Mouse (Mus musculus): Measurements from ENCODE around the gene Vmn1r206. TPM values are rescaled to one million over a fixed set of nuclear protein-coding genes. Genes with fewer than 3 reads are reported as not detected.
"Not testable (repeated sequence)": the region's sequence is repeated elsewhere in the genome, so short reads cannot be mapped to it uniquely, and the experiment has no call there.

The Vmn1r206 gene
- total RNA-seq (2015; ENCODE audit: low replicate concordance), result not detected in 2 replicates
- not detected in 2 replicates for total RNA-seq (2017; ENCODE audit: low replicate concordance)

DNA sequence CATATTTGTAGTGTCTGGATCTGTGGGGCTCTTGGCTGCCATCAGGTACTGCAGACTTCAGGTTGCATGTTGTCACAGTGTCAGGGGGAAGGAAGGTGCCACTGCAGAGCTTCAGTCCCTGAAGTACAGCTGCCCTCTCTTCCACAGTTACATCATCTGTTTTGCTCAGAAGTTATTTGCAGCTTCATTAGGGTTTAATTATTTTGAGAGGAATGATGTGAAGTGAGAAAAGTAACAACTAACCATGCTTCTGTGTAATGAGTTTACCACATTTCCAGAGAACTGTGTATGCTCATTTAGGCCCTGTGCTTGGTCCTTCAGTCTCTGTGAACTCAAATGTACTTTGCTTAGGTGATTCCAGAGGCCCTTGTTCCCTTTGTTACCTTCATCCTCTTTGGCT lies at the start of gene Vmn1r206:
TSS of gene Vmn1r206 (minus strand) at position 101 of the 400 bp plus-strand sequence.
- not testable (repeated sequence) for ATAC-seq (replicated peaks; ENCODE audit: low FRiP score, poor library complexity, severe bottlenecking)

DNA sequence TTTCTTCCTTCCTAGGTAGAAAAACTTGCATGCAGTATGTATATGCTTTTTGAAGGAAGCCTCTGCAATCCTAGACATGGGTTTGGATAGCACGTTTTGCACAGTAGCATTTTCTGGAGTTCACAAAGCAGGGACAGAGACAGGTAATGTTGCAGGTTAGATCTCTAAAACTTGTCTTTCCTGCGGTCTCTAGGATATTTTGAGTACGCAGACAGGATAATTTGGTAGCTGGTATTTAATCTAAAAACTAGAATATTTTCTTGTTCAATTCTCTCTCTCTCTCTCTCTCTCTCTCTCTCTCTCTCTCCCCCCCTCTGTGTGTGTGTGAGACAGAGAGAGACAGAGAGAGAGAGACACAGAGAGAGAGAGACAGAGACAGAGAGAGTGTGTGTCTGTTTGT lies 31.2 kb downstream of the Vmn1r206 start, which contains the start of gene Vmn1r205:
TSS of gene Vmn1r205 (minus strand) at position 101 of the 400 bp plus-strand sequence.
- no peak for ATAC-seq (replicated peaks; ENCODE audit: low FRiP score, poor library complexity, severe bottlenecking)

DNA sequence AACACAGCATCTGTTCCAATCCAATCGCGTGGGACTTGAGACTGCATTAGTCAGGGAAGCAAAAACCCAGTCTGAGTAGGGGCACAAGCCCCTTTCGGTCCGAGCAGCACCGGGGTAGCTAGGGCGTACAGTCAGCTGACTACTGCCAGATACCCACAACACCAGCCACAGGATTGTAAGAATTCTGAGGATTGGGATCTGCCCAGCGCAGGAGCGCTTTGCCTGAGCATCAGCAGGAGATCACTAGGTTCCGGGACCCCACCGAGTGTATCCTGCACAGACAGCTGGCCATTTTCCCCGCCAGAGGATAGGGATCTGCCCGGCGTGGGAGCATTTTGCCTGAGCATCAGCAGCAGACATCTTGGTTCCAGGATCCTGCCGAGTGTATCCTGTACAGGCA lies 40.7 kb downstream of the Vmn1r206 start:
- ATAC-seq (replicated peaks; ENCODE audit: low FRiP score, poor library complexity, severe bottlenecking), result not testable (repeated sequence)

DNA sequence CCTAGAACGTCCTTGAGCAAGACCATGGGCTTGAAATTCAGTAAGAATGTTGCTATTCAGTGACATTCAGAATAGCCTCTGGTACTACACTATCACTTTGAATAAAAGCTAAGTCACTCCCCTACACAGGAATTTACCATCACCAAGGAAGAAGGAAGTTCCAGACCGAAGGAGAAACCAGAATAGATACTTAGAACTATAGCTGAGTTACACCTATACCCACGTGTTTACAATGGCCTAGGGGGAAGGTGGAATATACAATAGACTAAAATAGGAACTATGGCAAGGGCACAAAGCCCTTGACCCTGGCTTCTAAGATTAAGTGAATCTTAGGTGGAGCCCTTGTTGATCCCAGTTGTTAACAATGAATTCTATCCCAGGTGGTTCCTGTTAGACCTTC lies 49.1 kb downstream of the Vmn1r206 start:
- not testable (repeated sequence) for ATAC-seq (replicated peaks; ENCODE audit: low FRiP score, poor library complexity, severe bottlenecking)

Other genes with a start within 250 kb of the Vmn1r206 start
- not detected in 2 replicates for gene Vmn1r199, start 244.4 kb downstream of the Vmn1r206 start, total RNA-seq (2015; ENCODE audit: low replicate concordance)
- gene Vmn1r199, start 244.4 kb downstream of the Vmn1r206 start, total RNA-seq (2017; ENCODE audit: low replicate concordance), result not detected in 2 replicates
- not detected in 2 replicates for gene Vmn1r200, start 233.9 kb downstream of the Vmn1r206 start, total RNA-seq (2015; ENCODE audit: low replicate concordance)
- not detected in 2 replicates for gene Vmn1r200, start 233.9 kb downstream of the Vmn1r206 start, total RNA-seq (2017; ENCODE audit: low replicate concordance)
- not detected in 2 replicates for gene Vmn1r201, start 152.3 kb downstream of the Vmn1r206 start, total RNA-seq (2015; ENCODE audit: low replicate concordance)
- not detected in 2 replicates for gene Vmn1r201, start 152.3 kb downstream of the Vmn1r206 start, total RNA-seq (2017; ENCODE audit: low replicate concordance)
- gene Vmn1r202, start 118.9 kb downstream of the Vmn1r206 start, total RNA-seq (2015; ENCODE audit: low replicate concordance), result not detected in 2 replicates
- not detected in 2 replicates for gene Vmn1r202, start 118.9 kb downstream of the Vmn1r206 start, total RNA-seq (2017; ENCODE audit: low replicate concordance)
- gene Vmn1r203, start 106.1 kb downstream of the Vmn1r206 start, total RNA-seq (2015; ENCODE audit: low replicate concordance), result not detected in 2 replicates
- gene Vmn1r203, start 106.1 kb downstream of the Vmn1r206 start, total RNA-seq (2017; ENCODE audit: low replicate concordance), result 0.39 TPM in 1 of 2 replicates, not detected in the other
- not detected in 2 replicates for gene Vmn1r204, start 71.1 kb downstream of the Vmn1r206 start, total RNA-seq (2015; ENCODE audit: low replicate concordance)
- gene Vmn1r204, start 71.1 kb downstream of the Vmn1r206 start, total RNA-seq (2017; ENCODE audit: low replicate concordance), result not detected in 2 replicates
- not detected in 2 replicates for gene Vmn1r205, start 31.3 kb downstream of the Vmn1r206 start, total RNA-seq (2015; ENCODE audit: low replicate concordance)
- gene Vmn1r205, start 31.3 kb downstream of the Vmn1r206 start, total RNA-seq (2017; ENCODE audit: low replicate concordance), result not detected in 2 replicates
- not detected in 2 replicates for gene Vmn1r207-ps, start 105.4 kb upstream of the Vmn1r206 start, total RNA-seq (2015; ENCODE audit: low replicate concordance)
- not detected in 2 replicates for gene Vmn1r207-ps, start 105.4 kb upstream of the Vmn1r206 start, total RNA-seq (2017; ENCODE audit: low replicate concordance)
- gene Vmn1r208, start 153.1 kb upstream of the Vmn1r206 start, total RNA-seq (2015; ENCODE audit: low replicate concordance), result not detected in 2 replicates
- not detected in 2 replicates for gene Vmn1r208, start 153.1 kb upstream of the Vmn1r206 start, total RNA-seq (2017; ENCODE audit: low replicate concordance)
- not detected in 2 replicates for gene Vmn1r209, start 185.4 kb upstream of the Vmn1r206 start, total RNA-seq (2015; ENCODE audit: low replicate concordance)
- not detected in 2 replicates for gene Vmn1r209, start 185.4 kb upstream of the Vmn1r206 start, total RNA-seq (2017; ENCODE audit: low replicate concordance)
- not detected in 2 replicates for gene Vmn1r210, start 207.1 kb upstream of the Vmn1r206 start, total RNA-seq (2015; ENCODE audit: low replicate concordance)
- not detected in 2 replicates for gene Vmn1r210, start 207.1 kb upstream of the Vmn1r206 start, total RNA-seq (2017; ENCODE audit: low replicate concordance)
- gene Vmn1r211, start 233.3 kb upstream of the Vmn1r206 start, total RNA-seq (2015; ENCODE audit: low replicate concordance), result not detected in 2 replicates
- gene Vmn1r211, start 233.3 kb upstream of the Vmn1r206 start, total RNA-seq (2017; ENCODE audit: low replicate concordance), result not detected in 2 replicates

Measured in erythroid progenitor cell, adult 5-6 weeks (primary cell).